Mouse (Mus musculus): Measurements from ENCODE around the gene Gm21188.
"Not testable (repeated sequence)": the region's sequence is repeated elsewhere in the genome, so short reads cannot be mapped to it uniquely, and the experiment has no call there.

GRCm38 (mm10) chr13:120015348-120016007 is 36.5 kb downstream of the Gm21188 start:
- TF ChIP-seq CTCF, EP300 (IDR thresholded peaks at IDR 0.05; ENCODE audit: low read depth): not testable (repeated sequence)

Measured in liver, embryonic 14.5 days (tissue).